Mouse (Mus musculus) naive thymus-derived CD4-positive, alpha-beta T cell, adult 5 months (primary cell): ENCODE results near the gene Olfr878. TPM values are rescaled to one million over a fixed set of nuclear protein-coding genes. Genes with fewer than 3 reads are reported as not detected.

Experiments used
- polyA plus RNA-seq: library from polyadenylated mRNA; unstranded; fragments of 100-300 nt; shearing (Covaris generic); gene quantifications from one replicate; pipeline ENCODE4 v1.2.1, GENCODE M21; 2017

The Olfr878 gene
- polyA plus RNA-seq = 0.34 TPM

GRCm38 (mm10) chr9:37917540-37917939, at the start of gene Olfr878:
Gene Olfr878, plus strand, starts transcription at chr9:37917840.

GRCm38 (mm10) chr9:37896661-37897060, 21.0 kb upstream of the Olfr878 start, which contains the start of gene Olfr145:
Gene Olfr145, plus strand, starts transcription at chr9:37896724.

Other genes starting within 250 kb of the Olfr878 start
- not detected for gene Panx3, start 248.6 kb upstream of the Olfr878 start, polyA plus RNA-seq
- 0.24 TPM for gene Olfr160, start 201.6 kb upstream of the Olfr878 start, polyA plus RNA-seq
- 0.34 TPM for gene Olfr874, start 172.7 kb upstream of the Olfr878 start, polyA plus RNA-seq
- not detected for gene Olfr875, start 146.0 kb upstream of the Olfr878 start, polyA plus RNA-seq
- 0.22 TPM for gene Olfr876, start 114.8 kb upstream of the Olfr878 start, polyA plus RNA-seq
- not detected for gene Olfr877, start 63.6 kb upstream of the Olfr878 start, polyA plus RNA-seq
- not detected for gene Olfr145, start 21.1 kb upstream of the Olfr878 start, polyA plus RNA-seq
- 0.16 TPM for gene Olfr881, start 74.0 kb downstream of the Olfr878 start, polyA plus RNA-seq
- not detected for gene Olfr883, start 108.0 kb downstream of the Olfr878 start, polyA plus RNA-seq
- not detected for gene Olfr884, start 128.7 kb downstream of the Olfr878 start, polyA plus RNA-seq
- not detected for gene Olfr885, start 143.5 kb downstream of the Olfr878 start, polyA plus RNA-seq
- 0.07 TPM for gene Olfr887, start 166.2 kb downstream of the Olfr878 start, polyA plus RNA-seq
- gene Olfr888, start 190.3 kb downstream of the Olfr878 start, polyA plus RNA-seq = not detected
- not detected for gene Olfr889, start 197.4 kb downstream of the Olfr878 start, polyA plus RNA-seq
- gene Olfr890, start 224.7 kb downstream of the Olfr878 start, polyA plus RNA-seq = 0.39 TPM